Mouse (Mus musculus): ENCODE measurements at regions not wholly inside any gene's neighbourhood (a gene's known extent, or its start where the extent isn't known, plus 50 kb on each side); places are given as distances from the start of the nearest gene placed in this dataset.

DNA sequence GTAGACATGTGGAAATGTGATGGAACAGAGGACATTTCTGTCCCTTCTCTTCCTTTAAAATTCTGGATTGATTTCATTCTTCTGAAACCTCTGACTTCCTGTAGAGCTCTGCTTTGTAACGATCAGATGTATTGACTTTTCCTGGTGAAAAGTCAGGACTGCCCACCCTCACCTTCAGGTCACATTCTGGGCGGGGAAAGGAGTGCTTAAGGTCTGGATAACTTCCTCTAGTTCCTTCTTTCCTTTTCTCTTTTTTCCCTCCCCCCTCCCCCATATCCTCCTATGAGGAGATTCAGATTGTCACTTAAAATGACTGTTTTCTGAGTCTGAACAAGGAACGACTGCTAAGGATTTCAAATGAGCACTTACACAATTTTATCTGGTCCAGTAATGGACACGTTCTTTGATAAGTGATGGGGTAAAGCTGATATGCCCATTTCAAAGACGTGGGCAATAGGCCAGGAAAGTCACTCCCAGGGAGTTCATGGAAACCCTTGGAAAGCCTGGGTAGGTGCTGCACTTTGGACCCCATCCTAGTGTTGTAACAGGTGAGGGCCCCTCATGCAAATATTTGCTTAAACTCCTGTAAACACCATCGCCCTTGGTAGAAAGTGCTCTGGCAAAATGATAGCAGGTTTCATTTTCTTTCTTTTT is 186.9 kb upstream of the Marcks start:
- Histone ChIP-seq H3K9me3 (replicated peaks; ENCODE audit: control insufficient read depth, low read length) (no peaks in the 10 kb centered on the region), H3K4me2 (no peak overlapping the region), H3K9ac (ENCODE audit: low read depth, low read length) (no peak overlapping the region), H3K27me3 (ENCODE audit: control insufficient read depth, insufficient read depth, low read length) (no peaks in the 10 kb centered on the region), H3K36me3 (ENCODE audit: control insufficient read depth, insufficient read depth, low read length) (no peaks in the 10 kb centered on the region), H3K27ac (ENCODE audit: low read depth, low read length) (no peak overlapping the region), H3K4me1 (ENCODE audit: control insufficient read depth, insufficient read depth, low read length) (no peaks in the 10 kb centered on the region), H3K4me3 (ENCODE audit: low read depth, low read length) (no peak overlapping the region)
- WGBS (ENCODE audit: insufficient replicate concordance) = 42% methylated on average over 6 of the region's 6 CpGs
- ATAC-seq (replicated peaks; ENCODE audit: insufficient number of reproducible peaks, low FRiP score, low TSS enrichment) = no peak

GRCm38 (mm10) chr10:37323689-37324088 is 185.0 kb upstream of the Marcks start:
- WGBS (ENCODE audit: insufficient replicate concordance) = 50% methylated on average over 1 of the region's 1 CpGs
- Histone ChIP-seq H3K4me1 (ENCODE audit: control insufficient read depth, insufficient read depth, low read length) (no peaks in the 10 kb centered on the region), H3K4me3 (ENCODE audit: low read depth, low read length) (no peak overlapping the region), H3K27ac (ENCODE audit: low read depth, low read length) (no peak overlapping the region), H3K27me3 (ENCODE audit: control insufficient read depth, insufficient read depth, low read length) (no peaks in the 10 kb centered on the region), H3K9ac (ENCODE audit: low read depth, low read length) (no peak overlapping the region), H3K4me2 (no peak overlapping the region), H3K36me3 (ENCODE audit: control insufficient read depth, insufficient read depth, low read length) (no peaks in the 10 kb centered on the region), H3K9me3 (replicated peaks; ENCODE audit: control insufficient read depth, low read length) (no peaks in the 10 kb centered on the region)
- ATAC-seq (replicated peaks; ENCODE audit: insufficient number of reproducible peaks, low FRiP score, low TSS enrichment) = no peak

GRCm38 (mm10) chr10:37322809-37323208 is 184.1 kb upstream of the Marcks start:
- ATAC-seq (replicated peaks; ENCODE audit: insufficient number of reproducible peaks, low FRiP score, low TSS enrichment) = no peak
- 64% methylated on average over 1 of the region's 1 CpGs for WGBS (ENCODE audit: insufficient replicate concordance)
- Histone ChIP-seq H3K9ac (ENCODE audit: low read depth, low read length) (no peak overlapping the region), H3K27me3 (ENCODE audit: control insufficient read depth, insufficient read depth, low read length) (no peaks in the 10 kb centered on the region), H3K4me3 (ENCODE audit: low read depth, low read length) (no peak overlapping the region), H3K36me3 (ENCODE audit: control insufficient read depth, insufficient read depth, low read length) (no peaks in the 10 kb centered on the region), H3K9me3 (replicated peaks; ENCODE audit: control insufficient read depth, low read length) (no peaks in the 10 kb centered on the region), H3K4me1 (ENCODE audit: control insufficient read depth, insufficient read depth, low read length) (no peaks in the 10 kb centered on the region), H3K4me2 (no peak overlapping the region), H3K27ac (ENCODE audit: low read depth, low read length) (no peak overlapping the region)

DNA sequence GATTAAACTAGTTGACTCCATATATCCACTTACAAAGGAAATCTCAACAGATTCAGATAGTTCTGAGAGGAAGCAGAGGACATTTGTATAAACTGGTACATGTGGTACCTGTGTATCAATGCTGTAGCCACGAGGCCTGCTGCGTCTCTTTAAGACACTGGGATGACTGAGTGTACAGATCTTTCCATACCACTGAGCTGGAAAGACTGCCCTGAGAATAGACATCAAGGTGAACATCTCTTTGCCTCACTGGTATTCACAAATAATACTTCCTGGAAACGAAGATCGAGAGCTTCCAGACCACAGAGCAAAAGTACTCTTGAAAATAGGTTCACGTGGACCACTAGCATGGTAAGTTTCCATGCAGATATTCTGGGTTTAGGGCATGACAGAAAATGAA is 183.6 kb upstream of the Marcks start:
- no peaks in the 10 kb centered on the region for H3K4me1 ChIP-seq (ENCODE audit: control insufficient read depth, insufficient read depth, low read length)

GRCm38 (mm10) chr10:37321171-37321570 is 182.5 kb upstream of the Marcks start:
- H3K27me3 ChIP-seq (ENCODE audit: control insufficient read depth, insufficient read depth, low read length) = no peaks in the 10 kb centered on the region
- H3K4me3 ChIP-seq (ENCODE audit: low read depth, low read length) = no peak overlapping the region
- H3K4me1 ChIP-seq (ENCODE audit: control insufficient read depth, insufficient read depth, low read length) = no peaks in the 10 kb centered on the region
- no peaks in the 10 kb centered on the region for H3K36me3 ChIP-seq (ENCODE audit: control insufficient read depth, insufficient read depth, low read length)
- ATAC-seq (replicated peaks; ENCODE audit: insufficient number of reproducible peaks, low FRiP score, low TSS enrichment) = no peak
- no peaks in the 10 kb centered on the region for H3K9me3 ChIP-seq (replicated peaks; ENCODE audit: control insufficient read depth, low read length)
- no peak overlapping the region for H3K9ac ChIP-seq (ENCODE audit: low read depth, low read length)
- H3K27ac ChIP-seq (ENCODE audit: low read depth, low read length) = no peak overlapping the region
- WGBS (ENCODE audit: insufficient replicate concordance) = 75% methylated on average over 3 of the region's 3 CpGs
- H3K4me2 ChIP-seq = no peak overlapping the region

More for the DNA sequence above, 183.6 kb upstream of the Marcks start:
- H3K27me3 ChIP-seq (ENCODE audit: control insufficient read depth, insufficient read depth, low read length) = no peaks in the 10 kb centered on the region
- no peaks in the 10 kb centered on the region for H3K36me3 ChIP-seq (ENCODE audit: control insufficient read depth, insufficient read depth, low read length)
- WGBS (ENCODE audit: insufficient replicate concordance) = 86% methylated on average over 5 of the region's 5 CpGs
- no peak for ATAC-seq (replicated peaks; ENCODE audit: insufficient number of reproducible peaks, low FRiP score, low TSS enrichment)
- H3K4me2 ChIP-seq = no peak overlapping the region
- H3K27ac ChIP-seq (ENCODE audit: low read depth, low read length) = no peak overlapping the region
- H3K4me3 ChIP-seq (ENCODE audit: low read depth, low read length) = no peak overlapping the region
- no peaks in the 10 kb centered on the region for H3K9me3 ChIP-seq (replicated peaks; ENCODE audit: control insufficient read depth, low read length)
- H3K9ac ChIP-seq (ENCODE audit: low read depth, low read length) = no peak overlapping the region

- Histone ChIP-seq H3K4me1 (ENCODE audit: control insufficient read depth, insufficient read depth, low read length) (no peaks in the 10 kb centered on the region), H3K36me3 (ENCODE audit: control insufficient read depth, insufficient read depth, low read length) (no peaks in the 10 kb centered on the region), H3K9ac (ENCODE audit: low read depth, low read length) (no peak overlapping the region), H3K4me2 (no peak overlapping the region), H3K27ac (ENCODE audit: low read depth, low read length) (no peak overlapping the region), H3K27me3 (ENCODE audit: control insufficient read depth, insufficient read depth, low read length) (no peaks in the 10 kb centered on the region), H3K4me3 (ENCODE audit: low read depth, low read length) (no peak overlapping the region), H3K9me3 (replicated peaks; ENCODE audit: control insufficient read depth, low read length) (no peaks in the 10 kb centered on the region)
- 83% methylated on average over 8 of the region's 8 CpGs for WGBS (ENCODE audit: insufficient replicate concordance)
- ATAC-seq (replicated peaks; ENCODE audit: insufficient number of reproducible peaks, low FRiP score, low TSS enrichment) = no peak
Measured at GRCm38 (mm10) chr10:37319746-37320430, 181.2 kb upstream of the Marcks start.

GRCm38 (mm10) chr10:37316701-37317100 is 178.0 kb upstream of the Marcks start:
- WGBS (ENCODE audit: insufficient replicate concordance) = 83% methylated on average over 3 of the region's 3 CpGs
- H3K36me3 ChIP-seq (ENCODE audit: control insufficient read depth, insufficient read depth, low read length) = no peaks in the 10 kb centered on the region
- H3K9me3 ChIP-seq (replicated peaks; ENCODE audit: control insufficient read depth, low read length) = no peaks in the 10 kb centered on the region
- H3K27me3 ChIP-seq (ENCODE audit: control insufficient read depth, insufficient read depth, low read length) = no peaks in the 10 kb centered on the region
- no peak overlapping the region for H3K27ac ChIP-seq (ENCODE audit: low read depth, low read length)
- ATAC-seq (replicated peaks; ENCODE audit: insufficient number of reproducible peaks, low FRiP score, low TSS enrichment) = no peak
- H3K4me1 ChIP-seq (ENCODE audit: control insufficient read depth, insufficient read depth, low read length) = no peaks in the 10 kb centered on the region
- H3K4me2 ChIP-seq = no peak overlapping the region
- no peak overlapping the region for H3K4me3 ChIP-seq (ENCODE audit: low read depth, low read length)
- H3K9ac ChIP-seq (ENCODE audit: low read depth, low read length) = no peak overlapping the region

DNA sequence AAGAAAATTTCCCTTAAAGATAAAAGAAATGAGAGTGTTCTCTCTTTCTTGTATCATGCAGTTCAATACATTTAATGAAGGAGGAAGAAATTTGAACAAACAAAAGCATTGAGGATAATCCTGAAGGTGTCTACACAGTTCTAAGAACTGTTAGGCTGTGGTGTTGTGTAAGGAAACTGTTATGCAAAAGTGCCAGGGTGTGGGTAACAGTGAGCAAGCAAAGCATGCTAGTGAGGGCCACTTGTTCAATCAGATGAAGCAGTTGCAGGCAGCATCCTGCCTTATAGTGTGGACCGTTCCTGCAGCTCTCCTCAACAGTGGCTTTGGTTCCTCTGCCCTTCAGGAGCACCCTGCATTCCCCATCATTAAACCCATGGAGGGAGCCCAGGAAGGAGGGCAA is 177.1 kb upstream of the Marcks start:
- Histone ChIP-seq H3K4me1 (ENCODE audit: control insufficient read depth, insufficient read depth, low read length) (no peaks in the 10 kb centered on the region), H3K36me3 (ENCODE audit: control insufficient read depth, insufficient read depth, low read length) (no peaks in the 10 kb centered on the region), H3K9me3 (replicated peaks; ENCODE audit: control insufficient read depth, low read length) (no peaks in the 10 kb centered on the region), H3K4me3 (ENCODE audit: low read depth, low read length) (no peak overlapping the region), H3K27me3 (ENCODE audit: control insufficient read depth, insufficient read depth, low read length) (no peaks in the 10 kb centered on the region), H3K4me2 (no peak overlapping the region), H3K9ac (ENCODE audit: low read depth, low read length) (no peak overlapping the region), H3K27ac (ENCODE audit: low read depth, low read length) (no peak overlapping the region)
- 79% methylated on average over 1 of the region's 1 CpGs for WGBS (ENCODE audit: insufficient replicate concordance)
- ATAC-seq (replicated peaks; ENCODE audit: insufficient number of reproducible peaks, low FRiP score, low TSS enrichment) = no peak

Data from heart, embryonic 11.5 days (tissue).